ENCODE assay signal across 28 mouse cellular contexts in genomic region chr14:87750665-87751170, GRCm38 (mm10).
"Had no signal": no experiment of that assay in that cellular context is flagged by ENCODE, and none has a peak within 500 bp of the region (broad histone marks: within the 10 kb centered on the region; RNA-seq: fewer than 3 reads in every experiment).

No protein-coding gene starts in this region.

- H3K27me3 ChIP-seq: heart, embryonic 12.5 days; hindbrain, embryonic 12.5 days; intestine, embryonic 15.5 days; limb, embryonic 12.5 days; liver, embryonic 13.5 days; liver, embryonic 15.5 days had no signal

- H3K4me2 ChIP-seq: heart, embryonic 12.5 days; hindbrain, embryonic 12.5 days; hindbrain, embryonic 14.5 days; intestine, embryonic 15.5 days; limb, embryonic 12.5 days; liver, embryonic 11.5 days; liver, embryonic 13.5 days; liver, embryonic 15.5 days had no signal

- DNase-seq: gastrocnemius, postnatal 14 days; gastrocnemius, postnatal 36 days; heart, adult 18-20 months; heart, postnatal 10 days; heart, postnatal 4 days; kidney, adult 18-20 months; kidney, adult 8-10 months; kidney, postnatal 10 days; kidney, postnatal 25 days; kidney, postnatal 4 days; liver; liver, embryonic 13.5 days; liver, postnatal 0 days had no signal

- H3K4me3 ChIP-seq: heart, embryonic 10.5 days; heart, embryonic 12.5 days; hindbrain, embryonic 10.5 days; hindbrain, embryonic 12.5 days; intestine, embryonic 15.5 days; layer of hippocampus, adult 2 months; left cerebral cortex, adult 2 months; limb, embryonic 10.5 days; limb, embryonic 12.5 days; liver, embryonic 13.5 days; liver, embryonic 15.5 days had no signal

- H3K4me1 ChIP-seq: hindbrain, embryonic 10.5 days; hindbrain, embryonic 12.5 days; intestine, embryonic 15.5 days; limb, embryonic 10.5 days; limb, embryonic 12.5 days; liver, embryonic 13.5 days; liver, embryonic 15.5 days had no signal

- H3K27ac ChIP-seq: heart, embryonic 10.5 days; hindbrain, embryonic 10.5 days; hindbrain, embryonic 12.5 days; hindbrain, embryonic 14.5 days; intestine, embryonic 15.5 days; layer of hippocampus, adult 2 months; left cerebral cortex, adult 2 months; limb, embryonic 10.5 days; limb, embryonic 12.5 days; liver, embryonic 13.5 days; liver, embryonic 15.5 days had no signal

- H3K36me3 ChIP-seq: heart, embryonic 10.5 days; heart, embryonic 12.5 days; hindbrain, embryonic 10.5 days; hindbrain, embryonic 12.5 days; intestine, embryonic 15.5 days; limb, embryonic 10.5 days; limb, embryonic 12.5 days; liver, embryonic 13.5 days; liver, embryonic 15.5 days had no signal

- ATAC-seq: hindbrain, embryonic 16.5 days; inflammation-experienced regulatory T-cells, adult 6 months; intestine, embryonic 15.5 days; intestine, postnatal 0 days; liver, postnatal 0 days had no signal

- H3K9me3 ChIP-seq: heart, embryonic 10.5 days; heart, embryonic 12.5 days; hindbrain, embryonic 10.5 days; hindbrain, embryonic 12.5 days; intestine, embryonic 15.5 days; limb, embryonic 10.5 days; limb, embryonic 12.5 days; liver, embryonic 13.5 days; liver, embryonic 15.5 days had no signal

- H3K9ac ChIP-seq: heart, embryonic 12.5 days; hindbrain, embryonic 12.5 days; hindbrain, embryonic 14.5 days; intestine, embryonic 15.5 days; limb, embryonic 12.5 days; liver, embryonic 13.5 days; liver, embryonic 15.5 days; liver, postnatal 0 days had no signal
